Mouse (Mus musculus) hindlimb bud, embryonic 11.5 days (tissue): ENCODE measurements around the gene Pnck.

Experiments used
- DNase-seq: peaks from one replicate; pipeline ENCODE4 v3.0.0-alpha.2; 2012; ENCODE audit warnings: low read depth, low spot score; ENCODE audit errors: extremely low spot score

Pnck gene

DNA sequence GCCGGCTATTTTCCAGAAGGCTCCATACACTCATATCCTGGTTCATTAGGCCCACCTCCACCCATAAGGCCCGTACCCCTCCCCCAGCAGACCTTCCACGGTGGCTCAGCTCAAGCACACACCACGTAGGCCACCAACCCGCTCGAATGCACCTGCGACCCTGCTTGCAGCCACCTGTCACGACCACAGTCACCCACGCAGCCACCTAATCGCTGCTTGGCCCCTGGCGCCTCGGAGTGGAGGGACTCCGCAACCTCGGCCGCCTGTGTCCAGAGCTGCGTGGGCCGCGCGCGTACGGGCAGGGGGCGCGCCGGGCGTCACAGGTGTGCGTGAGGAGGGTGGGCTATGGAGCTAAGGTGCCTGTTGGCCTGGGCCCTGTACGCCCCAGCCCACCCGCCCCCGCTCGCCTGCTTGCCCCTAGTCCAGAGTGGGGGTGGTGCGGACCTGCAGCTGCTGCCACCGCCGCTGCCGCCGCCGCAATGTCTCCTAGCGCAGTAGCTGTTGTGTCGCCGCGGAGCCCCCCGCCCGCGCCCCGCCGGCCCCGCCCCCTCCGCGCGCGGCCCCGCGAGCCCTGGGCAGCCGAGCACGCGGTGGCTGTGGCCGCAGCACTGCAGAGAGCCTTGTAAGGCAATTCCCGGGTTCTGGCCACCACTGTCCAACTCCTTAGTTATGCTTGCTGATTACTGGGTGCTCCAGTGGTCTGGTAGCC, at the start of gene Pnck:
Gene Pnck (minus strand): TSS at position 543 of the 709 bp plus-strand sequence.
- no peak for DNase-seq

DNA sequence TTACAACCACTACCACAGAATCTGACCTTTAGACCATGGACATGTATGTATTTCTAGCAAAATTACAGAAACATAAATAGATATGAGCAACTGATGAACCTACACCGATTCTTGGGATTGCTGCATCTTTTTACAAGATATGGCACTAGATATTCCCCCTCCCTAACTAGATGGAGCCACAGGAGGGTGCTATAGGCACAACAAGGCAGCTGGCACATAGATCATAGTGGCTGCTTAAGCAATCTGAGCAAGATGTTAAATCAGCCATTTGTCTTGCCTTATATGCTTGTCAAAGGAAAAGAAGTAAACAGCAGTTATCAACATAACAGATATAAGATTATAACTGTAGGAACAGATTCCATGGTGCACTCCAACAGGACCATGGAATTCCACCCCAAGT, 40.6 kb upstream of the Pnck start:
- no peak for DNase-seq

DNA sequence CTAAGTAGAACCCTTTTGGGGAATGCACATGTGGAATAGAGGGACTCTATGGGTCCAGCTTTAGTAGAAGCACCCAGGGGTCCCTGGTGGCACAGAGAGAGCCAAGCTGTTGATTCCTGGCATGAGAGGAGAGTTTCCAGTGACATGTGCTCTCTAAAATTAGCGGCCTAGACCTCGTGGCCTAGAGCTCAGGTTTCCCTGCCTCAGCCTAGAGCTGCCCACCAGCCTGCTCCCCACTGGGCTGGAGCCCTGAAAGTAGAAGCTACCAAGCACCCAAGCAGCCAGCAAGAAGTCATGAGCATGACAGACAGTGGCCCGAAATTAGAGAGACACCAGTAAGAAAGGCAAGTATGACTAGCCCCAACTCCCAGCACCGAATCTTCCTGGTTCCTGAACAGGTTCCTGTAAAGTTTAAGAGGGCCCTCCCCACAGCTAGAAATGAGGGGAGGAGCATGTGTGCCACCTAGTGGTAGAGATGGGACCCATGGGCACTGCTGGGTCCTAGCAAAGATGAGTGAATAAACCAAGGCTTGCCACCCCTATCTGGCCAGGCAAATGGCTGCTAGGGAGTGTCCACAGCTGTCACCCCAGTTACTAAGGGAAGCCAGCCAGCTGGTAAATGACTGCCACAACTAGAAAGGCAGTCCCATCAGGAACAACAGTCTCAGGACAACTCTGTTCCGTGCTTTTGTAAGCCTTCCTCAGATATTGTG, 31.2 kb upstream of the Pnck start:
- no peak for DNase-seq

DNA sequence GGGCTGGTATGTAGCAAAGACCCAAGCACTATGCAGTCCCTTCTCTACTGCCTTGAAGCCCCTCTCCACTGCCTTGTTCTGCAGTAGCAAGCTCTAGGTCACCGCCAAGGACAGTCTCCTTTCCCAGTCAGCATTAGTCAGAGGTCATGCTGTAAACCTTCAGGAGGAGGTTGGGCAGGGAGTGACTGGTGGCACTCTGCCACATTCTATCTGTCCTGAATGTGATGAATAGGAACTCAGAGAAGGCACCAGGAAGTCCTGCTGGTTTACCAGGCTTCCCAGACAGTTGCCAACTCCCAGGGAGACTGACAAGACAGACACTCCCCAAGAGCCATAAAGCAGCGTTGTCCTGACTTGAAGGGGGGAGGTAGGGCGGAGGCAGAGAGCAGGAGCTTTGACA, 25.7 kb upstream of the Pnck start:
- DNase-seq: no peak

DNA sequence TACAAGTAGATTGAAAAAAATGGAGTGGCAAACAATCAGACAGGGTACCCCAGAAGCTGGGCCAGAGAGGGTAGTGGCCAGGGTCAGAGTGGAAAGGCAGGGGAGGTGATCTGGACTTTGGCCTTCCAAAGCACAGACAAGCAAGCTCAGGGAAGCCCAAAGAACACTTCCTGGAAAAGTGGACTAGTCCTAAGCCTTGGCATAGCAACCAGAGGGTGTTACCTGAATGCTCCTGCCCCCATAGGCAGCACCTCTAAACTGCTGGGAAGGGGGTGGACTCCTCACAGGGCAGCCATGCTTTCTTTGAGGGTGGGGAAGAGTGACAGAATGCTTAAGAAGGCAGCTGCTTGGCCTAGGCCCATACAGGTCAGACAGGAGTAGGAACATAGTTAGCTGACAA, 25.1 kb upstream of the Pnck start:
- no peak for DNase-seq

DNA sequence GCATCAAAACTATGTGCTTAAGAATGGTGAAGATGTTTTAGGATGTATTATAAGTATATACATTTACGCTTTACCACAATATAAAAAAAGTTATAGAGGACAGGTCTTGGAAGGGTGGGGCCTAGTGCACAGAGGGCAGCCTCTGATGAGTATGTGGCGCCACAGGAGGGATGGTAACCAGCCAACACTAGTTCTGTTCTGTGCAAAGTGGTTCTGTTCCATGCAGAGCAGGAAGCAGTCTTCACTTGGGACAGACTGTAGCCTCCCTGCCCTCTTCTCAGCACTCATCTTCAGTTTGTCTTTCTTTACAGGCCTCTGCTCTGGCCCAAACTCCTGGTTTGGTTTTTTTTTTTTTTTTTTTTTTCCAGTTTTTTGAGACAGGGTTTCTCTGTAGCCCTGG, 24.2 kb upstream of the Pnck start:
- DNase-seq: no peak

DNA sequence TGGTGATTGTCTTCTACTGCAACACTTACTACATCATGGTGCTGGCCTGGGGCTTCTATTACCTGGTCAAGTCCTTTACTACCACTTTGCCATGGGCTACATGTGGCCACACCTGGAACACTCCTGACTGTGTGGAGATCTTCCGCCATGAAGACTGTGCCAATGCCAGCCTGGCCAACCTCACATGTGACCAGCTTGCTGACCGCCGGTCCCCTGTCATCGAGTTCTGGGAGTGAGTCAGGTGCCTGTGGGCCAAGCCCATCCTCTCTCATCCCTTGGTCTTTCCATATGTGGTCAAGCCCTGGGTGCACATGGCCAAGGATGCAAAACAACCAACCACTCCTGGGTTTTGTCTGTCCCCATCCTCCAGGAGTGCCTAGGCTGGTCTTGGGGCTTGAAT, 16.8 kb upstream of the Pnck start:
- DNase-seq: no peak

DNA sequence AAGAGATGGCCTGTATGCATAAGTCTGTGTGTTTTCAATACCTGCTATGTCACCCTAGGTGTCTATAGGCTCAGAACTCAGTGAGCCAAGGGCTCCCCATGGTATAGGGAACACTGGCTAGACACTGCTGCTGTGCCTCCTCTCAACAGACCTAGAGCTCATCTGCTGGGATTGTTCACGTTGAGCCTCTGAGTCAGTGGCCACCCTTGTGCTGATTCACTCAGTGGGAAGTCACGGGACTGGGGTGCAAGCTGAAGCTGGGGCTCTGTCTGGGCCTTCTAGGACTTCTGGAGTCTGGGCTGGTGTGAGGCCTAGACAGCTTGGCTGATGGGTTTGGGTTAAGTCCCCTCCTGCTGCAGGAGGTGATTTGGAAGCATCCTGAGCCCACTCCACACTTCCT, 15.3 kb upstream of the Pnck start:
- DNase-seq: no peak

DNA sequence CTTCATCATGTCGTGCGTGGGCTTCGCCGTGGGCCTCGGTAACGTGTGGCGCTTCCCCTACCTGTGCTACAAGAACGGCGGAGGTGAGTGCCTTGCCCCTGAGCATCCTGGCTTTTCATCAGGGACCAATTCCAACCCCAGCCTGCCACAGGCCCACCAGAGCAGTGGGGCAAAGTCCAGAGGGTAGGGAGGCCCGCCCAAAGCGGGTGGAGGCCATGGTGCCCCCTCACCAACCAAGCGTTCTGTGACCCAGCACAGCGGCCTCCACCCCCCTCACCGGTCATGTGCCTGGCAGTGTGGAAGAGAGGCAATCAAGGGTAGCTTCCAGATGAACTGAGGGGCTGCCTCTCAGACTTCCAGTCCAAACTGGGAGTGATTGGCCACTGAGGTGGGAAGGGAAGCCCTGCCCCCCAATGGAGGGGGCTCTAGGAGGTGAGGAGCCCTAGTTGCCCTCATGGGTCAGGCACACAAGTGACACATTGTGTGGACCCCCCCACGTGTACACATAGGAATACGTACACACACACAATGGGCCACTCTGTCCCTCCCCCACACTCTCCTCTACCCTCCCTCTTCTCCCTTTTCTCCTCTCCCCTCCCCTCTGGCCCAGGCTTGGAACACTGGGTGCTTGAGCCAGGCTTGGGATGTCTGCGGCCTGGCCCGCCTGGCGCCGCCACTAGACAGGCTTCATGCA, 14.2 kb upstream of the Pnck start:
- DNase-seq: no peak

DNA sequence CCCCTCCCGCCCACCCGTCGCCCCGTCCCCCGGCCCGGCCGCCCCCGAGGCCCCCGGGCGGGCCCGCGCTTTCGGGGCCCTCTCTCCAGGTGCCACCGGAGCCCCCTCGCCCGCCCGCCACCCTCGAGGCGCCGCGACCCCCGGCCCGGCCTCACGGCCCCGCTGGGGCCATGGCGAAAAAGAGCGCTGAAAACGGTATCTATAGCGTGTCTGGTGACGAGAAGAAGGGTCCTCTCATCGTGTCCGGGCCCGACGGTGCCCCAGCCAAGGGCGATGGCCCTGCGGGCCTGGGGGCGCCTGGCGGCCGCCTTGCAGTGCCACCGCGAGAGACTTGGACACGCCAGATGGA, 13.7 kb upstream of the Pnck start:
- DNase-seq: no peak

DNA sequence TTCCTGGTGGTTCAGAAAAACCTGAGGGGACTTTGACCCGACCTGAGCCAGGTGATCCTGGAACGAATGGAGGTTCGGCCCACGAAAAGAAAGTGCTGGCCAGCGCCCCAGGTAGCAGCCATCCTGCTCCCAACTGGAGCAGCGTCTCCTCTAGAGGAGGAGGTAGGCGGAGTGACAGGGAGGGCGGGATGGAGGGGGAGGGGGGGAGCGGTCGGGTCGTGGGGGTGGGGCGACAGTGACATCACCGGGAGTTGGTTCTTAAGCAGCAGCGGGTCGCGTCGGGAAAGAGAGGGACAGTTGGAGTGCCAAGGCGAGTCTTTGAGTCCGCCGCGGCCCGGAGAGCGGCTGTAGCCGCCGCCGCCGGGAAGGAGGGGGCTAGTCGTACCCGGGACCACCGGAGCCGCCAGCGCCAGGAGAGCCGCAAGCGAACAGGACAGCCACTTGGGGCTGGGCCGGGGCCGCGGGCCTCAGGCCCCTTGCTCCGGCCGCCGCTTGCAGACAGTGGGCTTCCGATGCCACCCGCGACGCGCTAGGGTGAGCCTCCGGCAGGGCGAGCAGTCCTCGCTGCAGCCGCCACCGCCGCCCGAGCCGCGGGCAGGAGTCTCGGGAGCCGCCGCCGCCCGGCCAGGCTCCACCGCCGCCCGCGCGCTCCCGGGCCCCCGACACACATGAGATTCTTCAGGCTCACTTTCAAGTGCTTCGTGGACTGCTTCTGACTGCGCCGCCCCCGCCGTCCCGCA, 13.1 kb upstream of the Pnck start, which contains the start of gene Slc6a8:
Gene Slc6a8 (plus strand): TSS at position 272 of the 740 bp plus-strand sequence.
- no peak for DNase-seq

DNA sequence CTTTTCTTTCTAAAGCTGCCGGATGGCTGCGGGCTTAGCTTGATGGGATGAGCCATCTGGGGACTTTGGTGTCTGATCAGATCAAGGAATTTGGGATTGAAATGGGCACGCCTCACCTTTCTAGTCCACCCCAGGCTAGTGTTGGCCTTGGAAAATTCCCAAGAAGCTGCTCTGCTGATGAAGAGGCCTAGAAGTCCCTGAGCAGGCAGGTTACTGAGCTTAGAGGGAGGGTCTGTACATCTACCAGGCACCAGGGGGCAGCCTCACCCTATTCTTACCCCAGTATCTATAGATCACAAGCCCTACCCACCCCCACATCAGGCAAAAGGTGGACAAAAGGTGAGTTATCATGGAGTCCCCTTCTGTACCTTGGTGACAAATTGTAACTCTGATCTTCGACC, 12.1 kb upstream of the Pnck start:
- peak; percentile 33 for DNase-seq

DNA sequence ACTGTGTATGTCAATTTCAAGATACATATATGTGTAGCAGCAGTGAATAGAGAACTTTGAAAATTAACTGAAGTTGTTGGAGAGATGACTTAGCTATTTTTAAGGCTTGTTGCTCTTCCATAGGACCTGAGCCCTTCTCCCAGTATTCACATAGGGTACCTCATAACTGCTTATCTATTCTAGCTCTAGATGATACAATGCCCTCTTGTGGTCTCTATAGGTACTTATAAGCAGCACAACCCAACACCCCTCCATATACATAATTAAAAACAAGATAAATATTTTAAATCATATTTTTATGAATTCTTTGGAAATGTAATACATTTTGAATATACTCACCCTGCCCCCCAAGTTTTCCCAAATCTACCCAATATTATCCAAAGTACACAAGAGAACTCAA, 3.2 kb upstream of the Pnck start:
- no peak for DNase-seq

DNA sequence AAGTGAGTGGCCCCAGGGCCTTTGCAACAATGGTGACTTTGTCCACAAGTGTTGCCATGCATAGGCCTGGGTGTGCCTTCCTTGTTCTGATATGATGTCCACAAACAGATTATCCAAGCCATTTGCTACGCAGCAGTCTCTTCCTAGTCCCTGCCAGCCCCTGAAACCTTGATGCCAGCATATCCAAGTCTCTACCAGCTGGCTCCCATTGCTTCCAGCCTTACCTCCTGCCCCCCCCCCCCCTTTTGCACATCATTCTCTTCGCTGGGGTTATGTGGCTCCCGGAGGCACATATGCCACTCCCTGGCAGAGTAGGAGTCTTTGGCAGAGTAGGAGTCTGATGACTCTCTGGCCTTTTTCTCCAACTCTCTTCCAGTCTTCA, 358 bp upstream of the Pnck start:
- DNase-seq: no peak

DNA sequence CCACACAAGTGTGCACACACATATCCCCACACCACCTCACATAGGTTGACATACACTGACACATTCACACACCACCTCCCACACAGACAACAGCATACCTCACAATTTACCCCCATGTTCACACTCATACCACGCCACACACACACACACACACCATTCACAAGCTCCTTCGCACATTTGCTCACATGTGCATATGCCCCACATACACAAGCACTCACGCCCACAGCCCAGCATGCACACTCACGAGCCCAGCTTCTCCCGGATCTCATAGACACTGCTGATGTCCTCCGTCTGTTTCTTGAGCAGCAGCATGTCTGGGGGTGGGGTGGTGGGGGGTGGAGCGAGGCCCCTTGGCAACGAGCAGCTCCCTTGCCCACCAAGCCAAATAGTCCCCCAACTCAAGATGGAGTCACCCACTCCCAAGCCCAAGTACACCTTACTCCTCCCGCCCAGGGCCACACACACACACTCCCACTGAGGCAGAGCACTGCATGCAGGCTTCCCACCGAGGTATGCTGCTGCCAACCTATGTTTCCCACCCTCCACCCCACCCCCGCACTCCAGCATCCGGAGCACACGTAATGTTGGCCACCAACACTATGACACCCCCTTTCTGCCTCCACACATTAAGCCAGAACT, 862 bp downstream of the Pnck start:
- no peak for DNase-seq

DNA sequence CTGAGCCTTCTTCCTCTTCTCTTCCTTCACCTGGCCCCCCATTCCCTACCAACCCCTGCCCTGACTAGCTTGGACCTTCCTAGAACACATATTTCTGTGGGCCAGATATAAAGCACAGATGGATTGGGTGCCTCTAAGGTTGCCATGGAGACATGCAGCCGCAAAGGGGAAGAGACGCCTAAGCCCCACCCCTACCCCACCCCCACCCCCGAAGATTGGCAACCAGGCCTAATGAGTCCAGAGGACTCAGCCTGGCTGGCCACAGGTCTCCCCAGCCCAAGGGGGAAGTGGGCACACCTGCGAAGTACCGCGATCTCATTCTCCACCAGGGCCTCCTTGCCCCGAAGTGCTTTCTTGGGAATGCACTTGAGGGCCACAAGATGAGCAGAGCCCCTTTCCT, 1.5 kb downstream of the Pnck start:
- no peak for DNase-seq

DNA sequence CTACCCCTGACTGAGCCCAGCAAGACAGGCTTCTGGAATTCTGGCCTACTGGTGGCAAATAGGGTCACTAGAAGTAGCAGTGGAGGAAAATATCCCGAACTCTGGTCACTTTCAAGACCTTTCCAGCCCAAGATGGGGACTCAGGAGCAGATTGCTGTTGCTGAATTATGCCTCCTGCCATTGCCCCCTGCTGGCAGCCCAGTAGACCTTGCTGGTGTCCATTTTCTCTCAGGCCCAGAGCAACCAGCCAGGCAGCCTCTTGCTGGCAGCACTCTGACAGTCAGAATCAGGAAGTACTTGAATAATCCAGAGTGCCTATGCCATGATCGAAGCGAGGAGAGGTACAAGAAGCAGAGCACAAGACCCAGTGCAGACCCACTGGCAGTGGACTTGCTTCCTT, 4.4 kb downstream of the Pnck start:
- no peak for DNase-seq

DNA sequence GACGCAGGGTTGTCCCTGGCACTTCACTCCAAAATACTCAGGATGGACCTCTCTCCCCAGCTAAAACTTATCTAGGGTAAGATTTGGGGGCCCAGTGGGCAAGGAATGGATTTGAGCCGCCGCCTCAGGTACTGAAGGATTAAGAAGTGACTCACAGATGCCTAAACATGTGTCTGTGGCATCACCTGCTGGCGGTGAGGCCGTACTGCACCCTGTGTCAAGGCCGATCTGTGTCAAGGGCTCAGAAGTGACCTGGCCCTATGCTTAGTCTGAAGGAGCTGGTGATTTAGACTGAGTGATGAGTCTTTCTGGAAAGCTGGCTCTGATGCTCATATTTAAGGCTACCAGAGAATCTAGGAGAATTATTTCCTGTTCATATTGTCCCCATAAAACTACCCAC, 5.7 kb downstream of the Pnck start:
- peak; percentile 24 for DNase-seq

DNA sequence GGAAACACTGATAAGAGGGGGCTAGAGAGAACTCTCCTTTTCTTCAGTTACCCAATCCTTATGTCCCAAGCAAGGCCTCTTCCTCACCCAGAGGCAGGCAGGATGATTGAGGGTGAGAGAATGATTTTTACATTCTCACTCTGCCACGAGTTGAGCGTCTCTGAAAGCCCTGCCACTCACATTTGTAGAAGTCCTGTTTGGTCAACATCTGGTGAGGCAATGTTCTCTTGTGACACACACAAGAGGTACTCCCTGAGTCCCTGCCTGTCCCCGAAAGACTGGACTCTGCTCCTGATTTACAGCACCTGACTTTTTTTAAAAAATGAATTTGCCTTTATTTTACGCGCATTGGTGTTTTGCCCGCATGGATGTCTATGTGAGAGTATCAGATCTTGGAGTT, 6.5 kb downstream of the Pnck start:
- no peak for DNase-seq

DNA sequence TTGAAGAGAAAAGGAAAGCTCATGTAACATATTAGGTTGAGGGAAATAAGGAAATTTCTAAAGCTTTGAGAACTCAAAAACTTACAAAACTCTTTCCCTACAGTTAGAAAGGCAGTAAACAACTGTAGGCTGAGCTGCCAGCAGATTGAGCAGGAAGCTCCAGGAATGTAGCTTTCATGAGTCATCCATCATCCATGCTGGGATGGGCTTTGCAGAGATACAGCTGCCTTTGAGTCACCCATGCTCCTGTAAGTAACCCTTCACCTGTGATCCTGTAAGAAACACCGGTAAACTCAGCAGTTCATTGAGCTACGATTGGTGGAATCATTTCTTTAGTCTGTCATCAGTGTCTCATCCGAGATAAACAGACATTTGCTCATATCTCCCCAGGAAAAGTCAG, 9.0 kb downstream of the Pnck start:
- DNase-seq: no peak

DNA sequence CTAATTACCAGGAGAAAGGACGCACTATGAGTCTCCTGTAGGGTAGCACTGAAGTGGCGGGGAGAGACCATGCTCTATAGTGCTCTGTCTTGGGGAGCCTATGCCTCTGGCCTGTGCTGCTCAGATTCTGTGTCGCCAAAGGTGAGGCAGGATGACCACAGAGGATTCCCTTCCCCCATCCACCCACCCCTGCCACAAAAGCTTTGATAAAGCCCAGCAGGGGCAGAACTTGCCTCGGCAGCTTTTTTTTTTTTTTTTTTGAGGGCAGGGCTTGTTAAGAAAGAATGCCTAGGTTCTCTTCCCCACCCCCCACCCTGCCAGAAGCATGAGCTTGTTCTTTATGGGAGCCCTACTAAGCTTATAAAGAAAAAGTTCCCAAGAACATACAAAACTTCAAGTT, 14.8 kb downstream of the Pnck start:
- DNase-seq: no peak
